In the genomic region with DNA sequence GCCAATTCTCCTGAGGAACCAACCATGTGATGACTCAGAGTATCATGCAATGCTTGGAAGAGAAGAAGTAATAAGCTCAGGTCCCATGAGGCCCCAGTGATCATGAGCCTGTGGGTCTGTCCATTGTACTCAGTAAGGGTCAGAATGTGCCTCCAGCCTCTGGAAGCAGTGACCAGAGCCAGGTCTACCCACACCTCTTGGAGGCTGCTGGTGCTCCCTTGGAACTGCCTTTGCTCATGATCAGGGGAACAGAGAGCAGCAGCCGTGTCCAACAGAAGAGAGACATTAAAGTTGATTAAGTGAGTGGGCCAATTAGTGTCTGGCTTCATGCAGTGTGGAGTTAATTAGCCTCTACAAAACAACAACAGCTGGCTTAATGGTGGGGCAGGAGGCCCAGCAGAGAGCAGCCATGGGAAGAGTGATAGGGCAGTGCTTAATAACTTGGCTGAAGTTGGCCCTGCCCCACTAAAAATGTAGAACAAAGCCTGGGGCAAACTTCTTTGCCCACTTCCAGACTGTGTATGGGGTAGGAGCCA, we compare ENCODE assay signal across 9 mouse cellular contexts. TPM values are rescaled to one million over a fixed set of nuclear protein-coding genes. Genes with fewer than 3 reads are reported as not detected.
DNase-seq lines count a peak whose midpoint lies in the region; ATAC-seq lines count a peak whose summit lies in the region.
"Had no signal": no experiment of that assay in that cellular context is flagged by ENCODE, and none has a peak within 500 bp of the region (broad histone marks: within the 10 kb centered on the region; RNA-seq: fewer than 3 reads in every experiment).

No protein-coding gene starts in this region.

- H3K36me3 ChIP-seq in liver, embryonic 12.5 days: no peaks in the 10 kb centered on the region
- no peaks in the 10 kb centered on the region for H3K36me3 ChIP-seq in forebrain, embryonic 10.5 days (replicated peaks)
- no peaks in the 10 kb centered on the region for H3K36me3 ChIP-seq in neural tube, embryonic 14.5 days (ENCODE audit: control insufficient read depth, insufficient read depth, low read length)
- H3K36me3 ChIP-seq: intestine, embryonic 15.5 days had no signal

- no peaks in the 10 kb centered on the region for H3K9me3 ChIP-seq in liver, embryonic 12.5 days (replicated peaks)
- no peaks in the 10 kb centered on the region for H3K9me3 ChIP-seq in forebrain, embryonic 10.5 days
- no peaks in the 10 kb centered on the region for H3K9me3 ChIP-seq in neural tube, embryonic 14.5 days (ENCODE audit: control insufficient read depth, low read length)
- H3K9me3 ChIP-seq: intestine, embryonic 15.5 days had no signal

- DNase-seq in liver: no peak
- peak; percentile 25 for DNase-seq in forebrain, embryonic 10.5 days (ENCODE audit: extremely low spot score, low spot score)
- DNase-seq in heart, postnatal 14 days: peak; percentile 37 to 40
- DNase-seq in layer of hippocampus, adult 18-20 months (ENCODE audit: low spot score in 2 of 2): no peak
- no peak for DNase-seq in adrenal gland, adult 2 months
- DNase-seq: right cerebral cortex, adult 18-20 months had no signal

- no peak overlapping the region for H3K4me3 ChIP-seq in liver, embryonic 12.5 days
- no peak overlapping the region for H3K4me3 ChIP-seq in forebrain, embryonic 10.5 days
- no peak overlapping the region for H3K4me3 ChIP-seq in neural tube, embryonic 14.5 days (ENCODE audit: low read depth, low read length)
- H3K4me3 ChIP-seq: intestine, embryonic 15.5 days had no signal

- peaks cover 50% of the 10 kb centered on the region for H3K4me1 ChIP-seq in liver, embryonic 12.5 days
- peaks cover 36% of the 10 kb centered on the region for H3K4me1 ChIP-seq in forebrain, embryonic 10.5 days
- peaks cover 14% of the 10 kb centered on the region for H3K4me1 ChIP-seq in neural tube, embryonic 14.5 days (ENCODE audit: control insufficient read depth, insufficient read depth, low read length)

- no peak overlapping the region for H3K4me2 ChIP-seq in liver, embryonic 12.5 days
- H3K4me2 ChIP-seq in neural tube, embryonic 14.5 days (ENCODE audit: low read depth, low read length): no peak overlapping the region
- H3K4me2 ChIP-seq: intestine, embryonic 15.5 days had no signal

- no peak for ATAC-seq in liver, embryonic 12.5 days
- ATAC-seq in neural tube, embryonic 14.5 days (ENCODE audit: low read depth): peak; percentile 64
- ATAC-seq: intestine, embryonic 15.5 days had no signal

- peak overlapping the region; percentile 36 for H3K27ac ChIP-seq in liver, embryonic 12.5 days
- H3K27ac ChIP-seq in forebrain, embryonic 10.5 days: no peak overlapping the region
- H3K27ac ChIP-seq in neural tube, embryonic 14.5 days (ENCODE audit: low read depth, low read length): no peak overlapping the region
- H3K27ac ChIP-seq: intestine, embryonic 15.5 days had no signal

- WGBS in liver, embryonic 12.5 days (ENCODE audit: insufficient replicate concordance): 88% methylated on average over 1 of the region's 1 CpGs
- 18% methylated on average over 1 of the region's 1 CpGs for WGBS in forebrain, embryonic 10.5 days
- 0% methylated on average over 1 of the region's 1 CpGs for WGBS in neural tube, embryonic 14.5 days

- H3K9ac ChIP-seq in liver, embryonic 12.5 days: no peak overlapping the region; the same call in 1 of the 2 replicates
- H3K9ac ChIP-seq in neural tube, embryonic 14.5 days (replicated peaks; ENCODE audit: low read depth, low read length): no peak overlapping the region
- H3K9ac ChIP-seq: intestine, embryonic 15.5 days had no signal

- intact Hi-C loops in heart, postnatal 14 days (cut with DNase I): no loop called here

- H3K27me3 ChIP-seq in liver, embryonic 12.5 days (replicated peaks): no peaks in the 10 kb centered on the region
- H3K27me3 ChIP-seq in forebrain, embryonic 10.5 days (ENCODE audit: poor library complexity, severe bottlenecking): peaks cover 28% of the 10 kb centered on the region
- H3K27me3 ChIP-seq in neural tube, embryonic 14.5 days (ENCODE audit: control insufficient read depth, insufficient read depth, low read length): no peaks in the 10 kb centered on the region
- H3K27me3 ChIP-seq: intestine, embryonic 15.5 days had no signal

RNA-seq across cellular contexts. Expression of gene Lmo2, which starts 30.1 kb away (rescaled TPM):
- 188 and 194 TPM in 2 replicates for polyA plus RNA-seq in liver, embryonic 12.5 days (2016; fragmentation: Nextera tagmentation; extraction: Ambion mirVana)
- 24.3 and 26.4 TPM in 2 replicates for polyA plus RNA-seq in forebrain, embryonic 10.5 days (2016; fragmentation: Nextera tagmentation; extraction: Ambion mirVana)
- total RNA-seq in heart, postnatal 14 days (2021): 10 to 100 TPM; 16.9 to 22.2 TPM
- 64.2 and 68.0 TPM in 2 replicates for polyA plus RNA-seq in neural tube, embryonic 14.5 days (2014; fragmentation: Nextera tagmentation; extraction: Ambion mirVana)
- 10 to 100 TPM; 19.0 to 19.8 TPM for total RNA-seq in layer of hippocampus, adult 18-20 months (2021)
- total RNA-seq in adrenal gland, adult 2 months (2021): 10 to 100 TPM; 19.1 to 31.8 TPM
- 24.0 and 26.7 TPM in 2 replicates for polyA plus RNA-seq in adrenal gland, adult 2 months (2012; rRNA removed)

Comparison
In these comparisons a context has a peak if more than half of its experiments do, and no peak if none do; other contexts are left out.
1. DNase-seq: peak in forebrain, embryonic 10.5 days (single experiment) and heart, postnatal 14 days (2 of 2); none in liver (single experiment), layer of hippocampus, adult 18-20 months (0 of 2) and adrenal gland, adult 2 months (single experiment).